Mouse (Mus musculus): ENCODE measurements around the gene Prss23.

Gene Prss23

DNA sequence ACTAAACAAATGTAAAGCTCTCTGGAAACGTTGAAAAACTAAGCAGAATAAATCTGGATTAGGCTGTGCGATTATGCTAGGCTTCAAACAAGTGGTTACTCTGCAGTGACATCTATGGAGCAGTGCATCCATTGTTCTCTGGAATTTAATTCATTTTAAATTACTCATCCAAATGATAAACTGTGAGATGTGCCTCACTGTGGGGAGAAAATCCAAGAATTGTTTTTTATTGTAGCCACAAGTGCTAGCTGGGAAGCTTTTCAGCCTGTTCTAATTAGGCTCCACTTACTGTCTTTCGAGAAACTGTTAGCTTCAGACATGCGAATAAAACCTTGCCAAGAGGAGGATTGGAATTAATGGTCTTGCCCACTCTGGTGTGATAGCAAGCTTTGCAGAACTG is 18.3 kb downstream of the Prss23 start:
- no peak for DNase-seq (ENCODE audit: low spot score)

DNA sequence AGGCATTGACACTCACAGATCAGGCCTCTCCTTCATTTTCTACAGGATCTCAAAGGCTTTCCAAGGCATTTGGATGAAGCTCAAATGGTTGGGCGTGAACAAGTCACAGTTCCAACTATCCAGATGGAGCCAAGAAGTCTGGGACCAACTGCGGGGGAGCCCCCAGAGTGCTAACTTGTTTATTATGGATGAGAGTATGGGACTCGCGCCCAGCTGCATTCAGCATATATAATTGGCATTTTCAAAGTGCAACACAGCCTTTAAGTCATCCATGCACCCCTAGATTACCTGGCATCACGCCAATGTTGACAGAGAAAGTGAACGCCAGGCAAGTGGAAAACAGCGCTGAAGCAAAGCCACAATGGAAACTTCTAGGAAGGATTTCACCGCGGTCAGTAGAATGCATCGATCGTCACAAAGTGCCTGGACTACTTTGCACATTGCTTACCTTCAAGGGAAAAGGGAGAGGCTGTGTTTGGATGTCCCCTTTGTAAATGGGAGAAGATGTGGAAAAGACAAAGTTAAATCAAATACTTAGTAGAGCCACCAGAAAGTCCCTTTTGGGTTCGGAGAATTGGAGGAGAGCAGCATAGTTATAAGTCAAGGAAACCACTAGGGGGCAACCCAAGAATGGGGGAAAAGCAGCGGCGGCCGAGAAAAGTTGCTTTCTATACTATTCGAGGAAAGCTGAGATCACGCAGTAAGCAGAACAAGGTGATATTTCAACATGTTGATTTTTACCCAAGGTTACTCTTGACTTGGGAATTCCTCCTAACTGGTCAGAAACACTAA is 27.3 kb downstream of the Prss23 start:
- peak; percentile 40 for DNase-seq (ENCODE audit: low spot score)

DNA sequence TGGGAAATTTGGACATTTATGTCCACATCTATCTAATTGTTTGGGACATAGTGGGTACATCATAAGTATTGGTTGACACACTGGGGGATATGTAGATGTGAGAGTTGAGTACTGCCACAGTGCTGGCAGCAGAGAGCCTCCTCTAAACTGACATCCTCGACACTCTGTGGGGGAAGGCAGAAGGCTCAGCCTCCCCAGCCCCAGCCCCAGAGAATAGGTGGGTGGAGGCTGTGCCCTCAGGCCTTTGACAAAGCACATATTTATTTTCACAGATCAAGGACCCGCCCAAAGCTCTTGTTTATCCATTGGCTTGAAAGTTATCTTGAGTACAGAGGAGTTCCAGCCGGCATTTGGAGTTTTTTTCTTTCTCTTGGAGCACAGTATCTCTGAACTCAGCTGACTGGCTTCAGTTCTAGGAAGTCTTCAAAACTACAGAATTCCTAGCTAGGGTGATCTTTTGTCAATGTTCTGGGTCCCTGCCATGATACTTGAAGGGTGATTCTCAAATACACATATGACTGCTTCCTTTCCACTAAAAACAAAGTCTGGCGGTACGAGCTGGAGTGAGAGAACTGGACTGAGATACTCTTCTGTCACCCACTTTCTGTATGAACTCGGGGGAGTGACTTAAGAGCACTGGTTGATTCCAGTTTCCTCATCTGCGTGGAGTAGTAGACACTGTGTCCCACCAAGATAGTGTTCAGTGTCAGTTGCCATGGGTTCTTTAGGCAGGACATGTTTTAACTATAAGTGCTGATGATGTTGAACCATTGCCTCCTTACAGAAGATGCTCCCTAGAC is 43.0 kb downstream of the Prss23 start:
- DNase-seq (ENCODE audit: low spot score) = no peak

DNA sequence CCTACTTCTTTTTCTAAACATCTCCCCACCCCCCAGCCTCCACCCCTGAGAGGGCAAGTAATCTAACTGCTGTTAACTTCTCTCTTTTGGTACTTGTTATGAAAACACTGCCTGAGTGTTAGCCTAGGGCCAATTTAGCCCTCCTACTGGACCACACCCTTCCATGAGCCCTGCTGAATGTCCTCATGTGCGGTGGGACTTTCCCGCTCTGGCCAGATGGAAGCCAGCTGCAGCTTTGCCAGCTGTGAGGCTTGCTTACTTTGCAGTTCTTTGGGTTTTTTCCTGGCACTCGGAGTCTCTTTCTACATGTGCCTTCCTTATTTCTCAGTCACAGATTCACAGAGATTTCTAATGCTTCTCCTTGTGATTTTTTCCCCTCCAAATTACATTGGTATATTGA is 45.3 kb downstream of the Prss23 start:
- no peak for DNase-seq (ENCODE audit: low spot score)

DNA sequence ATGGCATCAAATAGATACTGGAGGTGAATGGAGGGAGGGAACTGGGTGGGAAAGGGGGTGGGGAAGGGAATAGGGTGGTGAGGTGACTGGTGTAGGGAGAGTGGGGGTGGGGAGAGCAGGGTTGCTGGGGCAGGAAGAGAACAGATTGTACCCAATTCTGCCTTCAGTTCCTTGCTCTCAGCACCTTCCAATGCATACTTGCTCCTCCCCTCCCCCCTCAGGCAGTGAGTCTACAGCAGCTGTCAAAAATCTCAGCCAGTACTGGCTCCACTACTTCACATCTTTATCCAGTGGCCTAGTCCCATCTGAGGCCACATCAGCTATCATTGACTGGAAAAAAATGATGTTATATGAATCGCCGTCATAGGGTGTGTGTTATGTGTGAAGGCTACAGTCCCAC is 48.5 kb downstream of the Prss23 start:
- DNase-seq (ENCODE audit: low spot score) = no peak

DNA sequence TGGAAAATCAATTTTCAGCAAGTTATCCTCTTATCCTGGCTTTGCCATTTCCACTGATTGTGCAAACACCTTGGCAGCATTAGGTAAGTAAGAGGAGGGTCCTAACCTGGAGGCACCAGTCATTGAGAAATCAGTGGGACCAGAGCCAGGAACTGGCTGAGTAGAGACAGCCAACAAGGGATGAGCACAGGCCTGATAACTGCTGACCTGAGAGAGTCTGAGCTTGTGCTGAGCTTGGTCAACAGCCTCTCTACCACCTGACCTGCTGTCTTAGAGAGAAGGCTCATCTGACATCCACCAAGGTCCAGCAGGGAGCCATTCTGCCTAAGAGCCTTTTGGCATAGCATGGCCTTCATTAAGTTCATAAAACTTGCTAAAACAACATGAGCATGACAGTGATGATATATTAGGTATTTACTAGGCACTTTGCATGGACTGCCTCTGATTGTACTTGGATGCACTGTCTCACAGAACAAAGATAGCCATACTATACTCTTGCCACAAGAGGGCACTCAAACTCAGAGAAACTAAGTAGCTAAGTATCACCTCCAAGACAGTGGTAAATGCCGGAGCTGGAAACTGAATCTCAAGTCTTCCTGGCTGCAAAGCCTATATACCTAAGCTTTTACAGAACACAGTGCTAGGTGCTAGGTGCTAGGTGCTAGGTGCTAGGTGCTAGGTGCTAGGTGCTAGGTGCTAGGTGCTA is 49.5 kb downstream of the Prss23 start:
- DNase-seq (ENCODE audit: low spot score) = no peak

DNA sequence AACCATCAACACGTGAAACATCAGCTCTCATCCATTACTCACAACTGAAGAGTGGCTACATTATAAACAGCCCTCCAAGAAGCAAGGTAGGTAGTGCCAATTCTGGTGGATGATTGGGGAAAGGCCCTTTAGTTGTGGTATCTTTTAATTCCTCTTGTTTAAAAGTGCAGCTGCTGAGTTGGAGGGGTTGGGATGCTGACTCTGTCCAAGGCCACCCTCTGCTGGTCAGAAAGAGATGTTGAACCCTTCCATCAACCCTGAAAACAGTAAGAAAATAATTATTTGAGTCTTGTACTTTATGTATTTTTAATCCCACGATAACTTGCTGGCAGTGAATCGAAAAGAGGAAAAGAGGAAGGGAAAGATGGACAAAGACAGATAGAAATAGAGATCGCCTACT is 53.5 kb downstream of the Prss23 start:
- no peak for DNase-seq (ENCODE audit: low spot score)

DNA sequence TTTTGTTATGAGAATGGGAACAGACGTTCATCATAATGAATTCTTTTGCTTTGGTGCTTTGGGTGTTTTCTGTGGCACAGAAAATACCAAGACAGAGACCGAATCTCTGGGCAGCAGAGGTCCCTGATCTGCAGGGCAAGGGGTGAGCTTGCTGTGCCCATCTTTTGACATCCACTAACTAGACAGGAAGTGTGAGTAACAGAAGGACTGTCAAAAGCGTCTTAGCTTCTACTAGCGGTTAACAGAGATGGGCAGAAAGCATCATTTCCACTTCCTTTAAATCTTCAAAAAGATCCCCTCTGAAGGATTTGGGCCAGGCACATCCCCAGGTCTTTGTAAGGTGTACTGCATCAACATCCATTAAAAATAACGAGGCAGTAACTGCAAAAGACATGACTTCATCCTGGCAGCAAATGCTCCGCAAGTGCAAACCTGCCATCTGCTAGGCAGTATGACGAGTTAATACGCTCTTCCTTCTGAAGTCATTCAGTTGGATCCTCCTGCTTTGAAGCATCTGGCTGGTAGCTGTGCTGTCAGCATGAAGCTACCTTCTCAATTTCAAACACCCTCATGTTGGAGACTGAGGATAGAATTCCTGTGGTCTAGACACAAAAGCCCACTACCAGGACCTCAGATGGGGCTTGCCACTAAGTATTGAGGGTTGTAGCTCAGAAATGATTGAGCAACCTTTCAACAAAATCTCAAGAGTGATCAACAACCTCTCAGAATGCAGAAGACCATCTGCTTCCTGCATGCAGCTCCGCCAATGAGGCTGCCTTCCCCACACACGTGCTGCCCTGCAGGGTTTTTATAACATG is 63.0 kb downstream of the Prss23 start:
- no peak for DNase-seq (ENCODE audit: low spot score)

DNA sequence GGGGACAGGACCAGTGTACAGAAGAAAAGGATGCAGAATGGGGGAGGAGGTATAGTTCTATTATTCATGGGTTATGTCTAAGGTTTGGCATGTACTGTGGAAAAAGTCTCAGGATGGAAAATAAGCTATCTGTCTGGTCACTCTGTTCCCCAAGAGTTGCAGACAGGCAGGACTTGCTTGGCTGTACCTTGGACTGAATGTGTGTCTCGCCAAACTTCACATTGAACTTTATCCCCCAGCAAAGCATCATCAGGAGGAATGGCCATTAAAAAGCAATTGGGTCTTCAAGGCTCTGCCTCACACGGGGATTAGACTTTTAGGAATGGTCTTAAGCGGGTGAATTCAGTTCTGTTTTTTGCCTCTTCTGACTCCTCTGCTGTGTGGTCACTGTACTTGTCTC is 63.7 kb downstream of the Prss23 start:
- no peak for DNase-seq (ENCODE audit: low spot score)

DNA sequence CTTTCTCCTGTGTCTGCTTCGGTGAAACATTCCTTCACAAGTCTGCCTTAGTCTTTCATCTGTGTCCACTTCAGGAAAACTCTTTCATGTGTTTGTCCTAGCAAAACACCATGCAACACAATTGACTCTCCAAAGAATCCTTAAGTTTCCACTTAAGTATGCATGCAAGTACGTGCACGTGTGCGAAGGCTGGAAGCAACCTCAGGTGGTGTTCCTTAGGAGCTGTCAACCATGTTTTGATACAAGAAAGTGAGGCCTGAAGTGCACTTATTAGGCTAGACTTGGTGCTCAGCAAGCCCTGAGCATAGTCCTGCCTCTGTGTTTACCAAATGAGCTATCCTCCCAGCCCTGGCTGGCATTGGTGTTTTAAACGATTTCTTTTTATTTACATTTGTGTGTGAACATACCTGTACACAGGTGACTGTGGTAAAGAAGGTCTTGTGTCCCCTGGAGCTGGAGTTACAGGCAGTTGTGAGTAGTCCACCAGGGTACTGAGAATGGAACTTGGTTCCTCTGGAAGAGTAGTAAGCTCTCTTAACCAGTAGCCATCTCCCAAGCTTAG is 64.3 kb downstream of the Prss23 start:
- DNase-seq (ENCODE audit: low spot score) = no peak

DNA sequence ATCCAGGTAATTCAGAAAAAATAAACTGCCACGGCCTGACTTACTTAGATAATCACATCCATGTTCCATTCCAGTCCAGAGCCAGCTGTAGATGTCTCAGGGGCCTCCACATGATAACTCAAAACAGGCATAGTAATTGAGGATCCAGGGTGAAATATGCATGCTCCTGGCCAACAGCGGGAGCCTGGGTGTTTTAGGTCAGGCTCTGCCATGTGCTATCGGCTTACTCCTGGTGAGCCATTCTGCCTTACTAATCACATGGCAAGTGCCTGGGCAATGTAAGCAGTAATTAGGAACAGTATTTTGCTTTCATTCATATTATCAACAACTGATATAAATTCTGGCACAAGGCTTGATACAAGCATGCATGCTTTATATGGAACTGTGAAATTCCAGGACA is 65.6 kb downstream of the Prss23 start:
- DNase-seq (ENCODE audit: low spot score) = no peak

DNA sequence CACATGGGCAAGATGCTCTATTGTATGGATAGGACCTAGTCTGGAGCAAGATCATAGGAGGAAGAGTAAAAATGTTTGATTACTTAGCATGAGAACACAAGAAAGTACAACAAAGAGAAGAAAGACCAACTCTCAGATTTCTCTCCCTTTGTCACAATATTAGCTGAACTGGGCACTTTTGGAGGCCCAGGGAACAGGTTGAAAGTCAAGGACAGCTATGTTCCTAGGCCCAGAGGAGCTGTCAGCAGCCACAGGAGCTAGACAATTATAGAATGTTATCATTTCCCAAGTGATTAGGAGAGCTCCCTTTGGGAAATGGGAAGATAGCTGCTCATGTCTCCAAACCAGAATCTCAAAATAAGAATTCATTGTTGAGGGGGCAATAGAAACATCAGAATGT is 66.1 kb downstream of the Prss23 start:
- DNase-seq (ENCODE audit: low spot score) = no peak

DNA sequence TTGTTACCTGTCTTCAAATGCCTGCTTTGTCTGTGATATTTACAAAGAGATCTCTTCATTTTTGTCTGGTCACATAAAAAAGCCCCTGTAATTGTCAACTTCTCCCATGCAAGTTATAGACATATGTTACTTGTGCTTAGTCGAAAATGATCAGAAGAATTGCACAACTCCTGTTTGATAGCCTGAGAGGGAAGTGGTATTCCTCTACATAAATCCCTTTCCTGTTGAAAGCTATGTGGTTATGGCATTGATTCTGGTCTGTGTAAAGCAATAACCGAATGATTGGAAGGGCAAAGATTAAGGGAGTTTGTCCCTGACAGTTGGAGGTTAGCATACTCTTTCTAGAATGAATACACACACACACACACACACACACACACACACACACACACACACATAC is 67.3 kb downstream of the Prss23 start:
- no peak for DNase-seq (ENCODE audit: low spot score)

Measured in ovary, postnatal 10 days (tissue).